In genomic region chr9:72133089-72133771, GRCm38 (mm10) we compare ENCODE assay signal across 8 mouse cellular contexts. TPM values are rescaled to one million over a fixed set of nuclear protein-coding genes. Genes with fewer than 3 reads are reported as not detected.
DNase-seq lines count a peak whose midpoint lies in the region; ATAC-seq and TF ChIP-seq lines count a peak whose summit lies in the region.

No protein-coding gene starts in this region.

- no peak for TF ChIP-seq CTCF in Patski (IDR thresholded peaks at IDR 0.05)

- peak overlapping the region; percentile 94 for H3K27ac ChIP-seq in hindbrain, embryonic 13.5 days

- H3K9me3 ChIP-seq in hindbrain, embryonic 13.5 days: no peaks in the 10 kb centered on the region

- WGBS in hindbrain, embryonic 13.5 days: 2% methylated on average over 53 of the region's 56 CpGs

- H3K27me3 ChIP-seq in Patski: no peaks in the 10 kb centered on the region
- H3K27me3 ChIP-seq in hindbrain, embryonic 13.5 days: no peaks in the 10 kb centered on the region

- DNase-seq in Patski (ENCODE audit: low read depth, low spot score): peak; percentile 64
- DNase-seq in cerebellum, postnatal 10 days: peak; percentile 91 to 93
- peak; percentile 72 to 75 for DNase-seq in frontal cortex, postnatal 14 days (ENCODE audit: low spot score in 2 of 2)
- DNase-seq in left cerebral cortex, adult 18-20 months (ENCODE audit: low spot score in 2 of 2): peak; percentile 71 to 85
- peak; percentile 94 to 98 for DNase-seq in lung, postnatal 4 days
- peak; percentile 97 for DNase-seq in retina, postnatal 1 day
- peak; percentile 77 to 85 for DNase-seq in urinary bladder, adult 18-20 months (ENCODE audit: low spot score in 2 of 2)

- POLR2A ChIA-PET in Patski (lab: Charles Lee): interaction anchor here (0.9 to 1.7 kb wide), 3 partner anchors 10 to 21 kb away, joined by 3 to 25 read pairs (median 3); partner anchors contain the start of gene Tcf12

- in situ Hi-C loops in Patski (cut with MboI; ENCODE audit: low pct_unique_long_range_greater_than_20kb): no loop called here

- peak overlapping the region; percentile 64 for H3K4me3 ChIP-seq in hindbrain, embryonic 13.5 days

- peak; percentile 89 for ATAC-seq in Patski
- ATAC-seq in hindbrain, embryonic 13.5 days (ENCODE audit: low FRiP score): peak; percentile 93

- no peaks in the 10 kb centered on the region for H3K36me3 ChIP-seq in hindbrain, embryonic 13.5 days

- H3K4me1 ChIP-seq in hindbrain, embryonic 13.5 days (replicated peaks): peaks cover 16% of the 10 kb centered on the region

- peak overlapping the region; percentile 76 for H3K4me2 ChIP-seq in hindbrain, embryonic 13.5 days

- peak overlapping the region; percentile 87 for H3K9ac ChIP-seq in hindbrain, embryonic 13.5 days

- CTCF ChIA-PET in Patski (lab: Charles Lee): interaction anchor here (1.5 kb wide), 1 partner anchor 14 kb away, joined by 3 read pairs; no protein-coding TSS in a partner anchor

RNA-seq across cellular contexts. Expression of gene Tcf12, which starts 21.6 kb away (rescaled TPM):
- 85.9 TPM for polyA plus RNA-seq in Patski (2021)
- 123 and 141 TPM in 2 replicates for polyA plus RNA-seq in hindbrain, embryonic 13.5 days (2015; fragmentation: Nextera tagmentation; extraction: Ambion mirVana)
- 10 to 100 TPM; 36.8 to 43.7 TPM for total RNA-seq in left cerebral cortex, adult 18-20 months (2021)

Comparison
In these comparisons a context has a peak if more than half of its experiments do, and no peak if none do; other contexts are left out.
1. Peak in every context shown above with its lines: DNase-seq, ATAC-seq, H3K4me3 ChIP-seq and H3K27ac ChIP-seq.